Mouse (Mus musculus) cerebellum, adult 2 months (tissue): ENCODE results near the gene Dok4. TPM values are rescaled to one million over a fixed set of nuclear protein-coding genes. Genes with fewer than 3 reads are reported as not detected.
"Not testable (repeated sequence)": the region's sequence is repeated elsewhere in the genome, so short reads cannot be mapped to it uniquely, and the experiment has no call there.

Source experiments
- DNase-seq, 2 experiments: peaks; one replicate each; pipeline ENCODE4 v3.0.0; 2021
- H3K27ac ChIP-seq: fragments of 200-500 bp; 2 replicates; pipeline ENCODE4 v1.5.1; 2012; ENCODE audit warnings: low read length, control low read depth, inconsistent platforms; ENCODE audit not compliant: insufficient read depth
- H3K27me3 ChIP-seq: fragments of 200-500 bp; 2 replicates; pipeline ENCODE4 v1.6.1; 2012; ENCODE audit warnings: inconsistent platforms, mild to moderate bottlenecking, low read length, moderate library complexity; ENCODE audit not compliant: control insufficient read depth, insufficient read depth
- H3K4me1 ChIP-seq: fragments of 200-500 bp; 2 replicates; pipeline ENCODE4 v1.6.1; 2011; ENCODE audit warnings: low read length; ENCODE audit not compliant: control insufficient read depth, insufficient read depth
- H3K4me3 ChIP-seq: fragments of 200-500 bp; replicated peaks from 2 replicates; pipeline ENCODE3; 2011; ENCODE audit warnings: mild to moderate bottlenecking, low read depth, low read length, control low read depth; ENCODE audit not compliant: insufficient read depth
- CTCF ChIP-seq: fragments of 200-500 bp; IDR thresholded peaks from 2 replicates; pipeline ENCODE4 v1.5.1; 2011; ENCODE audit warnings: low read depth, mild to moderate bottlenecking, control low read depth, low read length, moderate library complexity, borderline replicate concordance; ENCODE audit not compliant: insufficient read depth
- POLR2A ChIP-seq: fragments of 200-500 bp; IDR thresholded peaks from 2 replicates; pipeline ENCODE4 v1.6.1; 2011; ENCODE audit warnings: low read length, control low read depth, borderline replicate concordance; ENCODE audit not compliant: insufficient read depth
- WGBS: fragments of 180-500 bp; shearing (Covaris S2); methylation state at CpG from one replicate; pipeline ENCODE4 v1.1.7; 2018; 5-methylcytosine and 5-hydroxymethylcytosine counted together
- polyA plus RNA-seq: library from polyadenylated mRNA; depleted of rRNA; stranded (reverse); fragments of >200 nt; gene quantifications from 2 replicates; pipeline ENCODE4 v1.2.3, GENCODE M21; 2012

Dok4 gene
- polyA plus RNA-seq, 1 experiment = 12.5 TPM

GRCm38 (mm10) chr8:94857011-94857345, 19.2 kb downstream of the Dok4 start:
- TF ChIP-seq POLR2A (no peak), CTCF (no peak)
- 8% methylated on average over 5 of the region's 5 CpGs for WGBS
- no peak for DNase-seq
- Histone ChIP-seq H3K4me1 (0 out of 2 replicates have a peak, but pooled peaks cover 3% of the 10 kb centered on the region), H3K27ac (peak overlapping the region; percentile 2; the same call in 1 of the 2 replicates), H3K4me3 (no peak overlapping the region), H3K27me3 (no peaks in the 10 kb centered on the region)

DNA sequence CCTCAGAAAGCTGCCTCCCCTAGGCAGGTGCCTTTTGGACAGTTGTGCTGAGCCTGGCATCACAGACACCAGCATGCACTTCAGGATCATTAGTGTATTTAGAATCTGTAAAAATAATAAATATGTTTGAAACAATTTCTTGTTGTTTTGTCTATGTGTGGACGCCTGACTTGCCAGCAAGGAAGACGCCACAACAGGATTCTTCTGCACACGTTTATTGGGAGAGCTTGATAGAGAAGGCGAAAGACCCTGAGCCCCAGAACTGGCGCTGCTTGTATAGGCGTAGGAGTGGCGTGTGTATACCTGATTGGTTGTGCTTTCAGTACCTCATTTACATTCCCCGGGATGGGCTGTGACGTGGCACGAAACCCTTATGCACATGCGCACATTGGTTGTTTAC, 21.4 kb downstream of the Dok4 start:
- 90% methylated on average over 11 of the region's 11 CpGs for WGBS
- DNase-seq, H3K27ac ChIP-seq, H3K27me3 ChIP-seq, H3K4me1 ChIP-seq, H3K4me3 ChIP-seq: not testable (repeated sequence)

DNA sequence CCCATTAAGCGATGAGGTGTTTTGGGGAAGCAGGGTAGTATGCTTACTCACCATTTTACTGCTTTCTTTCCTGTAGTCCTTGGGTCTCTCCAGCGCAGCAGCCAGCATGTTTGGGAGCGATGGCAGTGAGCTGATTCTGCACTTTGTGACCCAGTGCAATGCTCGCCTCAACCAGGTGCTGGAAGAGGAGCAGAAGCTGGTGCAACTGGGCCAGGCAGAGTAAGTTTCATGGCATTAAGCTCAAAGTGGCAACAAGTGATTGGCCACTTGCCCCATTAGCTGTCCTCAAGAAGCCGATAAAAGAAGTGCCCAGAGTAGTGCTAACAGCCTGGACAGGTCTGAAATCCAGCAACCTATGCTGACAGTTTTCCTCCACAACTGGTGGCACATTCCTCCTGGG, 26.1 kb downstream of the Dok4 start:
- TF ChIP-seq POLR2A (no peak), CTCF (no peak)
- WGBS = 95% methylated on average over 5 of the region's 5 CpGs
- no peaks in the 10 kb centered on the region for H3K4me1 ChIP-seq
- H3K4me3 ChIP-seq = no peak overlapping the region
- no peak overlapping the region for H3K27ac ChIP-seq
- no peaks in the 10 kb centered on the region for H3K27me3 ChIP-seq
- no peak for DNase-seq

DNA sequence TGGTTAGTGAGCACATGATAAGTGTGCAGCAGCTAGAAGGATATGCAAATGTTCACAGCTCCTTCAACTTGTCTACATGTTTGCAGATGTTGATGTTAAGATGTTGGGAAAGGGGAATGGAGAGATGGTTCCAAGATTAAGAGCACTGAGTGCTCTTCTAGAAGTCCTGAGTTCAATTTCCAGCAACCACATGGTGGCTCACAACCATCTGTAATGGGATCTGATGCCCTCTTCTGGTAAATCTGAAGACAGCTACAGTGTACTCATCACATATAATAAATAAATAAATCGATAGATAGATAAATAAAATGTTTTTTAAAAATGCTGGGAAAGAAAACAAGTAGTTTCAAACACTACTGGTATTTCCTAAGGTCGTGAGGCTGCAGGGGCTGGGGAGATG, 34.9 kb downstream of the Dok4 start:
- no peak overlapping the region for H3K4me3 ChIP-seq
- 41% methylated on average over 2 of the region's 2 CpGs for WGBS

DNA sequence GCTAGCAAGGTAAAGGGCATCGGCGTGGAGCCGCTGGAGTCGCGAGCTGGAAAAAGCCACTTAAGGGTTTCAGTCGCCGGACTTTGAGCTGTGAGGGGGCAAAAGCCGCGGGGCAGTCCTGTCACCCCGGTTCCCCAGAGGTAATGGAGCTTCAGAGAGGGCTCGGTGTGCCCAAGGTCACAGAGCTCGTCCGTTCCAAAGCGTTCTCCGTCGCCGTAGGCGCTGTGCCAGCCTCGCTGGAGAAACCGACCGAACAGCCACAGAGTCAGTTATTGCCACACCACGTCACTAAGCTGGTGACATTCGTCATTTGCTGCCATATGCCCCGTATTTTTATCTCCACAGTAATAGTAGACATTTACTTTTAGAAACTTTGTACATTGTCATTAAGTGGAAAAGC, 37.5 kb downstream of the Dok4 start:
- peak in 1 of 2 experiments; percentile 87 for DNase-seq
- peak overlapping the region; percentile 97 for H3K27ac ChIP-seq
- H3K4me1 ChIP-seq = peaks cover 5% of the 10 kb centered on the region
- H3K27me3 ChIP-seq = no peaks in the 10 kb centered on the region
- TF ChIP-seq CTCF (no peak), POLR2A (no peak)
- under 1% methylated on average over 24 of the region's 24 CpGs for WGBS
- H3K4me3 ChIP-seq = peak overlapping the region; percentile 87

More for the DNA sequence above, 34.9 kb downstream of the Dok4 start:
- TF ChIP-seq POLR2A (no peak), CTCF (no peak)
- no peak for DNase-seq
- Histone ChIP-seq H3K4me1 (peaks cover 5% of the 10 kb centered on the region), H3K27me3 (no peaks in the 10 kb centered on the region), H3K27ac (no peak overlapping the region)

DNA sequence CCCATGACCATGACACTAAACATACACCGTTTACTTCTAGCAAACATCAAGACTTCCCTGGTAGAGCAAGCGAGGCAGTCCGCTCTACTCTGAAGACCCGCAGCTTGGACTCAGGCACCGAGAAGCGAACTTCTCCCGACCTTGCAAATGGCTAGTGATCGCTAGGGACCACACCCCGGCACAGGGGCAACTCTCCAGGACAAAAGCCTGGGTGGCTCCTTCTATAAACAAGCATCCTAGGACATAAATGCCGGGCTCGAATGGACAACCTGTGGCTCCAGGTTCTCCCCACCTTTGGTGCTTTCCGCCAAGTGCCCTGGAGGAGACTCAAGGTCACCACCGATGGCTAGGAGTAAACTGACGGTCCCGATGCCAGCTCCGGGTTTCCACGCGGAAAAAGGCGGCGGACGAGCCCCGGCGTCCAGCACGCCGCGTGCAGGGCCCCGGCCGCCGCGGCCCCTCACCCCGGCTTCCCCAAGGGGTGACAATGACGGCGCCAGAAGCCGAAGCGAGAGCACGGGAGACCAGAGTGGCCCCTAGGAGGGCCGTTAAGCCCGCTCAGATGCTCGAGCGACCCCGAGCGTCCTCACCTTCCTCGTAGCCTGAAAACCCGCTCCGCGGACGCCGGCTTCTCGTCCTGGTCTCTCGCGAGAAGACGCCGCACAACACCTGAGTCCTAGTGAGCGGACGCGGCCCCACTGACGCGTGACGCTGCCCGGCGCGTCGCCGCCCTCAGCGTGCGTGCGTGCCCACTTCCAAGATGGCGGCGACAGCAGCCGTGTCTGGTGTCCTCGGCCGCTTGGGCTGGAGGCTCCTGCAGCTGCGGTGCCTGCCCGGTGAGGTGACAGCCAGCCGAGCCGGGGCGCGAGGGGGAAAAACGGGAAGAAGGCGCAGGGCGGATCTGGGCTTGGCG, 38.2 kb downstream of the Dok4 start, which contains the start of the genes Coq9 and Ciapin1:
Gene Coq9 (plus strand): TSS at position 660 of the 913 bp plus-strand sequence.
Gene Ciapin1 (minus strand): TSS at position 697 of the 913 bp plus-strand sequence.
- Histone ChIP-seq H3K4me1 (peaks cover 5% of the 10 kb centered on the region), H3K27me3 (no peaks in the 10 kb centered on the region), H3K27ac (peak within 1 kb of the TSS; percentile 97), H3K4me3 (peak within 1 kb of the TSS; percentile 87)
- peak; percentile 94 to 96 for DNase-seq
- under 1% methylated on average over 82 of the region's 82 CpGs for WGBS
- TF ChIP-seq POLR2A (peak; percentile 93), CTCF (no peak)

DNA sequence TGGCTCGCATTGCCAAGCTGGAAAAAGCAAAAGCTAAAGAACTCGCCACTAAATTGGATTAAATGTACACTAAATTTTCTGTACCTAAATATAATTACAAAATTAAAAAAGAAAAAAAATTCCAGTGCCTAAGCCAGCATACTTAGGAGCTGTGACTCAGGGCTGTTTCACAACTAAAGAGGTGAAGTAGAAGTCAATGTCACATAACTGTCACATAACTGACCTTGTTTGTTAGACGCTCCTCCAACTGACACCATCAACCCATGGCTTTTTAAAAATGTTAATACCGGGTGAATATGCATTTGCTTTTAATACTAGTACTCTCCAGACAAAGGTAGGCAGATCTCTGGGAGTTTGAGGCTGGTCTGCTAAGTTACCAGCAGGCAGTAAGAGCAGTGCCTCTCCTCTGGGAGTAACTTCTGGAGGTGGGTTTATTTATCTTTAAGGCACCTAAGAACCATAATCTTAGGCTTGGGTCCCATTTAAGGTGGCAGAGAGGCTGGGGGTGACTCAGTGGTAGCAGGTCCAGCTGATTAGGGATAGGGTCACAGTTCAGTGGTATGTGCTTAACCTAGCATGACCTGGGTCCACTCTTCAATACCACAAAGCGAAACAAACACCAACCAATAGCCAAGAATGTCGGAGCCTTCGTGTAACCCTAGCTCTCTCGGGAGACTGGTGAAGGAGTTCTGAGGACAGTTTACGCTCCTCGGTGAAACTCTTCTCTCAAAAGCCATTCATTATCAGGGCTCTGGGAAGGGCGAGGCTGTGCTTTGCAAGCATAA, 39.5 kb downstream of the Dok4 start:
- Histone ChIP-seq H3K4me1 (peaks cover 5% of the 10 kb centered on the region), H3K27ac (no peak overlapping the region), H3K27me3 (no peaks in the 10 kb centered on the region), H3K4me3 (peak overlapping the region; percentile 24)
- TF ChIP-seq POLR2A (no peak), CTCF (no peak)
- DNase-seq = no peak
- WGBS = 63% methylated on average over 11 of the region's 11 CpGs

DNA sequence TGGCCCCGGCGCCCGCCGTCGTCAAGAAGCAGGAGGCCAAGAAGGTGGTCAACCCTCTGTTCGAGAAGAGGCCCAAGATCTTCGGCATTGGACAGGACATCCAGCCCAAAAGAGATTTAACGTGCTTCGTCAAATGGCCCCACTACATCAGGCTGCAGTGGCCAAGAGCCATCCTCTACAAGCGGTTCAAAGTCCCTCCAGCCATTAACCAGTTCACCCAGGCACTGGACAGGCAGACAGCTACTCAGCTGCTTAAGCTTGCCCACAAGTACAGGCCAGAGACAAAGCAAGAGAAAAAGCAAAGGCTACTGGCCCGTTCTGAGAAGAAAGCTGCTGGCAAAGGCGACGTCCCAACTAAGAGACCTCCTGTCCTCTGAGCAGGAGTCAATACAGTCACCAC, 40.4 kb downstream of the Dok4 start:
- not testable (repeated sequence) for H3K4me1 ChIP-seq, H3K27ac ChIP-seq, DNase-seq, H3K27me3 ChIP-seq, H3K4me3 ChIP-seq
- WGBS = 80% methylated on average over 13 of the region's 13 CpGs

- H3K27ac ChIP-seq, H3K27me3 ChIP-seq, H3K4me1 ChIP-seq, H3K4me3 ChIP-seq, DNase-seq: not testable (repeated sequence)
- 61% methylated on average over 7 of the region's 7 CpGs for WGBS
Observed at GRCm38 (mm10) chr8:94833901-94834405, 42.2 kb downstream of the Dok4 start.
